Mouse (Mus musculus) liver, embryonic 11.5 days (tissue): Measurements from ENCODE around the gene Heatr1. TPM values are rescaled to one million over a fixed set of nuclear protein-coding genes. Genes with fewer than 3 reads are reported as not detected.

Experiments
- ATAC-seq: fragments of 200-750 bp; cut with Nextera tagmentation; replicated peaks from 2 replicates; pipeline ENCODE4 v1.8.0; 2017; ENCODE audit warnings: moderate number of reproducible peaks, mild to moderate bottlenecking, moderate TSS enrichment, moderate library complexity; ENCODE audit not compliant: low FRiP score
- DNase-seq: peaks from one replicate; pipeline ENCODE4 v3.0.0-alpha.2; 2017; ENCODE audit warnings: low spot score
- H3K27ac ChIP-seq: fragments of 300-500 bp; sonication (generic); 2 replicates; pipeline ENCODE4 v1.5.1; 2014; ENCODE audit warnings: mild to moderate bottlenecking, low read depth, low read length, control low read depth
- H3K27me3 ChIP-seq: fragments of 300-500 bp; sonication (generic); replicated peaks from 2 replicates; pipeline ENCODE4 v1.6.1; 2014; ENCODE audit warnings: low read length, mixed read lengths; ENCODE audit not compliant: control insufficient read depth, insufficient read depth
- H3K36me3 ChIP-seq: fragments of 300-500 bp; sonication (generic); 2 replicates; pipeline ENCODE4 v1.6.1; 2014; ENCODE audit warnings: mild to moderate bottlenecking, low read length, moderate library complexity, mixed read lengths; ENCODE audit not compliant: control insufficient read depth, insufficient read depth
- H3K4me1 ChIP-seq: fragments of 300-500 bp; sonication (generic); replicated peaks from 2 replicates; pipeline ENCODE4 v1.6.1; 2014; ENCODE audit warnings: low read length, mixed read lengths; ENCODE audit not compliant: control insufficient read depth, insufficient read depth
- H3K4me2 ChIP-seq: fragments of 300-500 bp; sonication (generic); 2 replicates; pipeline ENCODE4 v1.6.1; 2014; ENCODE audit warnings: mild to moderate bottlenecking, control low read depth, moderate library complexity
- H3K4me3 ChIP-seq: fragments of 300-500 bp; sonication (generic); 2 replicates; pipeline ENCODE4 v1.5.1; 2014; ENCODE audit warnings: low read depth, low read length, control low read depth
- H3K9ac ChIP-seq: fragments of 300-500 bp; sonication (generic); 2 replicates; pipeline ENCODE4 v1.6.1; 2014; ENCODE audit warnings: low read depth, low read length, control low read depth
- H3K9me3 ChIP-seq: fragments of 300-500 bp; sonication (generic); 2 replicates; pipeline ENCODE4 v1.6.1; 2016; ENCODE audit warnings: low read length, inconsistent platforms, mixed read lengths; ENCODE audit not compliant: control insufficient read depth
- WGBS: fragments of 180-500 bp; shearing (Covaris S2); extraction: QIAGEN DNeasy Blood & Tissue Kit; methylation state at CpG from one replicate; pipeline ENCODE4 v1.1.7; 2014; 5-methylcytosine and 5-hydroxymethylcytosine counted together
- polyA plus RNA-seq: library from polyadenylated mRNA; unstranded; fragments of >200 nt; fragmentation: Nextera tagmentation; extraction: Ambion mirVana; gene quantifications from 2 replicates; pipeline ENCODE4 v1.2.1, GENCODE M21; 2014

Gene Heatr1
- polyA plus RNA-seq, 1 experiment from 2014 or later: 48.8 TPM

DNA sequence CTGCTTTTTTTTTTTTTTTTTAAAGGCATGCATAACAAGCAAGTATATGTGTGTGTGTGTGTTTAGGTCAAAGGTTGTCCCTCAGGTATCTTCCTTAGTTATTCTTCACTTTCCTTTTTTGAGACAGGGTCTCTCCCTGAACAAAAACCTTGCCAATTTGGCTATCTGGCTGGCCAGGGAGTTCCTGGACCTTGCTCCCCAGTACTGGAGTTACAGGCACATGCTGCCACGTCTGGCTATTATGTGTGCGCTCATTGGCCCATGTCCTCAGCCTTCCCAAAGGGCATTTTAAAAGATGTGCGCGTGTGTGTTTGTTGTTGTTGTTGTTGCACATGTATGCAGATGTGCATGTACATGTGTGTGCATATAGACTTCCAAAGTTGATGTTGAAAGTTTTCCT lies 82.1 kb downstream of the Heatr1 start:
- ATAC-seq: no peak
- no peak overlapping the region for H3K9ac ChIP-seq

DNA sequence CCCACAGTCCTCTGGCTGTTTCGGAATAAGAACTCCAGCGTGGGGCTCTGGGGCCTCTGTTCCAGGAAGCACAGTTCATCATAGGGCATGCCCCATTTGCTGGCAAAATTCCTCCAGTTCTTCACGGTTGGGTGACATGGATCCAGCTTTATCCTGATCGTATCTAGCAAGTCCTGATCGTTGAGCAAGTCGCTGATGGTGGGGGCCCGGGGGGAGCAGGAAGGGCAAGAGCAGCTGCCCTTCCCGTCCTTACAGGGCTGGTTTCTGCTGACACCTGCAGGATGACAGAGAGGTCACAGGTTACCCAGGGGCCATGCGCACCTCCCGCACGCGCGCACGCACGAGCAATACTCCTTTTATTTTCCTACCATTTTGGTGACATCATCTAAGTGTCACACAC lies 83.5 kb downstream of the Heatr1 start:
- no peak for ATAC-seq
- Histone ChIP-seq H3K27ac (no peak overlapping the region), H3K27me3 (no peaks in the 10 kb centered on the region), H3K9ac (no peak overlapping the region), H3K4me1 (no peaks in the 10 kb centered on the region), H3K4me3 (no peak overlapping the region), H3K9me3 (no peaks in the 10 kb centered on the region), H3K4me2 (no peak overlapping the region), H3K36me3 (no peaks in the 10 kb centered on the region)
- DNase-seq: no peak
- WGBS: 83% methylated on average over 15 of the region's 15 CpGs

More for the DNA sequence above, 82.1 kb downstream of the Heatr1 start:
- WGBS: 92% methylated on average over 4 of the region's 4 CpGs
- H3K4me2 ChIP-seq: no peak overlapping the region
- H3K4me1 ChIP-seq: no peaks in the 10 kb centered on the region
- no peaks in the 10 kb centered on the region for H3K9me3 ChIP-seq
- H3K27ac ChIP-seq: no peak overlapping the region
- H3K4me3 ChIP-seq: no peak overlapping the region
- DNase-seq: no peak
- H3K27me3 ChIP-seq: no peaks in the 10 kb centered on the region
- H3K36me3 ChIP-seq: no peaks in the 10 kb centered on the region

DNA sequence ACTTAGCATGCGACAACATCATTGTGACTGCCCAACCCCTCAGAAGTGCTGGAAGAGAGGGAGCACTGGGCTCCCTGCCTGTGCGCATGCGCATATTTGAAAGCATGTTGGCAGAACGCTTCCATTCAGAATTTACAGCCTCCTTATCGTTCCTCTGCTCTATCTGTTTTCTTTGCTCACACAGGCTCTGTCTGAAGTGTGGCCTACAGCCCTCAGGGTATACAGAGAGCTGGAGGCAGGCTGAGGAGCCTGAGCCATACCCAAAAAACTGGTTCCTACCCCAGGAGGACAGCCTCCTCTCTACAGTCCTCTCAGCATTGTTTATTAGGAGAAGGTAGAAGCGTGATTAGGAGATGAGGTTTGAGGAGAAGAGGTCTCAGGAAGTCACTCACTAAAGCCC lies 85.0 kb downstream of the Heatr1 start:
- Histone ChIP-seq H3K27me3 (no peaks in the 10 kb centered on the region), H3K4me2 (no peak overlapping the region), H3K36me3 (no peaks in the 10 kb centered on the region), H3K9me3 (no peaks in the 10 kb centered on the region), H3K27ac (no peak overlapping the region), H3K4me3 (no peak overlapping the region), H3K9ac (no peak overlapping the region), H3K4me1 (no peaks in the 10 kb centered on the region)
- 75% methylated on average over 6 of the region's 6 CpGs for WGBS
- ATAC-seq (no peak), DNase-seq (no peak)

DNA sequence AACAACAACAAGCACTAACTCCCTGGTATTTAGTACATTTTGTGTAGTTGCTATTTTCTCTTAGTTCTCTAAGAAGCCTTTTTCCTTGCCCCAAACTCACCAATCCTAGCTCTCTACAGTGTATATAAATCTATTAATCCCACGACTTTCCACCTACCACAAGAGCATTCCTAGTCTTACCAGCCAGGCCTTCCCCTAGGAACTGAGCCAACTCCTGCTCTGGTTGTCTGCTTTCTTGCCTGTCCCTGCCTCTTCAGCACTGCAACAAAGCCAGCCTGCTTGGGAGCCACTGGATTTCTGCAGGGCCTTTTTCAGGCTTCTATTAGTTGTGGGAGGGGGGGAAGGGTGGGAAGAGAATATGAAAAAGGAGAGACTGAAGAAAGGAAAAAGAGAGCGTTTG lies 90.4 kb downstream of the Heatr1 start:
- WGBS: 71% methylated on average over 2 of the region's 2 CpGs
- H3K4me3 ChIP-seq: no peak overlapping the region
- H3K27ac ChIP-seq: no peak overlapping the region

DNA sequence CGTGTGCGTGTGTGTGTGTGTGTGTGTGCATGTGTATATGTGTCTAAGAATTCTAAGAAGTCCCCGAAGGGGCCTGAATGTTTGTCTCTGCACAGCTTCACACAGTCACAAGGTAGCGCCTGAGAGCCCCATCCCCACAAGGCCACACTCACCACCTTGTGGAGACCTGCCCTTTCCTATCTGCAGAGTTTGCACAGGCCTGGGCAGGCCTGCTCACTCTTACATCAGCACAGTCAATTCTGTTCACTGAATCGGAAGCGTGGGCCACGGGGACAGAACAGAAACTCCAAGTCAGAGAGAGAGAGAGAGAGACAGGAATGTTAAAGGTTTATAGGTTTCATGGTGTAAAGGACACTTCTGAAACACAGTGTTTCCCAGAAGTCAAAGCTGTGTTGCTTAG lies 90.8 kb downstream of the Heatr1 start:
- H3K27me3 ChIP-seq: no peaks in the 10 kb centered on the region
- no peak overlapping the region for H3K9ac ChIP-seq
- 81% methylated on average over 7 of the region's 7 CpGs for WGBS
- H3K4me1 ChIP-seq: no peaks in the 10 kb centered on the region
- ATAC-seq (0 out of 2 replicates have a peak, but pooled peaks have one; percentile 42), DNase-seq (no peak)
- H3K27ac ChIP-seq: no peak overlapping the region
- no peaks in the 10 kb centered on the region for H3K9me3 ChIP-seq
- H3K36me3 ChIP-seq: no peaks in the 10 kb centered on the region
- H3K4me3 ChIP-seq: no peak overlapping the region
- no peak overlapping the region for H3K4me2 ChIP-seq

More for the DNA sequence above, 90.4 kb downstream of the Heatr1 start:
- DNase-seq: no peak
- Histone ChIP-seq H3K9ac (no peak overlapping the region), H3K4me1 (no peaks in the 10 kb centered on the region), H3K36me3 (no peaks in the 10 kb centered on the region), H3K27me3 (no peaks in the 10 kb centered on the region), H3K4me2 (no peak overlapping the region), H3K9me3 (no peaks in the 10 kb centered on the region)
- ATAC-seq: no peak

Other genes starting within 250 kb of the Heatr1 start
- gene Mtr, start 136.9 kb upstream of the Heatr1 start, polyA plus RNA-seq: 18.2 and 21.5 TPM in 2 replicates
- 2.0 and 7.2 TPM in 2 replicates for gene Actn2, start 54.3 kb upstream of the Heatr1 start, polyA plus RNA-seq
- gene Lgals8, start 69.9 kb downstream of the Heatr1 start, polyA plus RNA-seq: 17.4 and 19.7 TPM in 2 replicates
- gene Edaradd, start 125.4 kb downstream of the Heatr1 start, polyA plus RNA-seq: 0.34 and 0.42 TPM in 2 replicates
- 3.4 and 3.6 TPM in 2 replicates for gene Ero1lb, start 170.8 kb downstream of the Heatr1 start, polyA plus RNA-seq